ENCODE assay signal across 16 mouse cellular contexts in the genomic region with DNA sequence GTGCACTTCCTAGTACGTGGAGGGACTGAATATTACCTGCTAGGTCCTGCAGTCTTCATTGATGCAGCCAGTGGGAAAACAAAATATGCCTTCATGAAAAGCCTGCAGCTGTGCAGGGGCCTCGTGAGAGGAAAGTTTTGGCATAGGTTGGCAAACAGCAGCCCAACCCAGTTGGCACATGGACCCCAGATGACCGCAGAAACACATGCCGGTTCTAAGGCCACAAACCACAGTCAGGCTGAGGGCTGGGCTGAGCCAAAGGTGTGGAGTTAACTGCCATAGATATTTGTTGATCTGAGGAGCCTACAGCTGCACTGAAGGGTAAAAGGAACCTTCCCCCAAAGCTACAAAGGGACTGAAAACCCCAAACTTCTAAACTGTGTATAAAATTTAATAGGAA. TPM values are rescaled to one million over a fixed set of nuclear protein-coding genes. Genes with fewer than 3 reads are reported as not detected.
DNase-seq lines count a peak whose midpoint lies in the region; ATAC-seq lines count a peak whose summit lies in the region.
"Had no signal": no experiment of that assay in that cellular context is flagged by ENCODE, and none has a peak within 500 bp of the region (broad histone marks: within the 10 kb centered on the region; RNA-seq: fewer than 3 reads in every experiment).

No protein-coding gene starts in this region.

- H3K4me3 ChIP-seq in heart, embryonic 16.5 days (ENCODE audit: low read length): no peak overlapping the region
- H3K4me3 ChIP-seq in heart, embryonic 10.5 days: no peak overlapping the region
- no peak overlapping the region for H3K4me3 ChIP-seq in kidney, embryonic 15.5 days (replicated peaks)

- no peak overlapping the region for H3K9ac ChIP-seq in heart, embryonic 16.5 days (ENCODE audit: low read length)
- H3K9ac ChIP-seq in kidney, embryonic 15.5 days: no peak overlapping the region

- H3K27ac ChIP-seq in heart, embryonic 16.5 days (ENCODE audit: low read length): peak overlapping the region; percentile 48
- no peak overlapping the region for H3K27ac ChIP-seq in heart, embryonic 10.5 days
- H3K27ac ChIP-seq in kidney, embryonic 15.5 days: no peak overlapping the region
- H3K27ac ChIP-seq: kidney, postnatal 0 days had no signal

- H3K9me3 ChIP-seq in heart, embryonic 16.5 days (replicated peaks; ENCODE audit: control insufficient read depth, low read length): no peaks in the 10 kb centered on the region
- H3K9me3 ChIP-seq in heart, embryonic 10.5 days: no peaks in the 10 kb centered on the region
- no peaks in the 10 kb centered on the region for H3K9me3 ChIP-seq in kidney, embryonic 15.5 days (replicated peaks)

- no peaks in the 10 kb centered on the region for H3K27me3 ChIP-seq in heart, embryonic 16.5 days (ENCODE audit: control insufficient read depth, insufficient read depth, low read length)
- no peaks in the 10 kb centered on the region for H3K27me3 ChIP-seq in heart, embryonic 10.5 days (ENCODE audit: insufficient read depth, poor library complexity, severe bottlenecking)
- no peaks in the 10 kb centered on the region for H3K27me3 ChIP-seq in kidney, embryonic 15.5 days

- DNase-seq in heart, embryonic 10.5 days (ENCODE audit: low spot score): no peak
- DNase-seq in natural killer cell, adult 2 months (ENCODE audit: low spot score in 2 of 2): peak; percentile 6 to 38
- DNase-seq in thymus, postnatal 4 days: peak; percentile 41
- DNase-seq in yolk sac, embryonic 10.5 days (ENCODE audit: low spot score): no peak
- DNase-seq: adrenal gland, postnatal 25 days; cerebellum, adult 18-20 months; cerebellum, postnatal 36 days; gastrocnemius, postnatal 25 days; kidney, adult 11 months; lung, postnatal 10 days had no signal

- no peak; the same call in 1 of the 2 replicates for ATAC-seq in heart, embryonic 16.5 days (replicated peaks; ENCODE audit: extremely low read depth, insufficient read depth, low FRiP score)
- ATAC-seq in granulocyte monocyte progenitor cell, adult 5-6 weeks (replicated peaks; ENCODE audit: poor library complexity, severe bottlenecking): peak; percentile 65
- ATAC-seq in kidney, embryonic 15.5 days (replicated peaks; ENCODE audit: low FRiP score): no peak
- ATAC-seq: forebrain, embryonic 14.5 days; midbrain, embryonic 16.5 days had no signal

- H3K36me3 ChIP-seq in heart, embryonic 16.5 days (ENCODE audit: control insufficient read depth, insufficient read depth): no peaks in the 10 kb centered on the region
- no peaks in the 10 kb centered on the region for H3K36me3 ChIP-seq in heart, embryonic 10.5 days
- H3K36me3 ChIP-seq in kidney, embryonic 15.5 days: no peaks in the 10 kb centered on the region

- WGBS in heart, embryonic 16.5 days: 67% methylated on average over 4 of the region's 4 CpGs
- WGBS in heart, embryonic 10.5 days: 82% methylated on average over 4 of the region's 4 CpGs
- 78% methylated on average over 4 of the region's 4 CpGs for WGBS in kidney, embryonic 15.5 days

- H3K4me1 ChIP-seq in heart, embryonic 16.5 days (ENCODE audit: control insufficient read depth, insufficient read depth, low read length): peaks cover 10% of the 10 kb centered on the region
- H3K4me1 ChIP-seq in heart, embryonic 10.5 days: peaks cover 8% of the 10 kb centered on the region; the same call in 1 of the 2 replicates
- H3K4me1 ChIP-seq in kidney, embryonic 15.5 days: no peaks in the 10 kb centered on the region

- no peak overlapping the region for H3K4me2 ChIP-seq in heart, embryonic 16.5 days (ENCODE audit: low read depth, low read length)
- no peak overlapping the region for H3K4me2 ChIP-seq in kidney, embryonic 15.5 days

RNA-seq across cellular contexts. Expression of gene Cmah, which starts 14.9 kb away (rescaled TPM):
- 0.75 and 2.2 TPM in 2 replicates for polyA plus RNA-seq in heart, embryonic 16.5 days (2015; fragmentation: Nextera tagmentation; extraction: Ambion mirVana)
- polyA plus RNA-seq in heart, embryonic 10.5 days (2016; fragmentation: Nextera tagmentation; extraction: Ambion mirVana): 0.21 and 0.39 TPM in 2 replicates
- total RNA-seq in granulocyte monocyte progenitor cell, adult 5-6 weeks (2014; fragmentation: Nextera tagmentation): 0.95 TPM in 1 of 2 replicates, not detected in the other
- 0.17 and 1.5 TPM in 2 replicates for total RNA-seq in granulocyte monocyte progenitor cell, adult 5-6 weeks (2017)
- 0.86 and 1.1 TPM in 2 replicates for polyA plus RNA-seq in kidney, embryonic 15.5 days (2015; fragmentation: Nextera tagmentation; extraction: Ambion mirVana)

Comparison
In these comparisons a context has a peak if more than half of its experiments do, and no peak if none do; other contexts are left out.
1. DNase-seq: peak in natural killer cell, adult 2 months (2 of 2) and thymus, postnatal 4 days (single experiment); none in heart, embryonic 10.5 days (single experiment) and yolk sac, embryonic 10.5 days (single experiment).